Mouse (Mus musculus): Measurements from ENCODE around the gene Gucy1b2.

DNA sequence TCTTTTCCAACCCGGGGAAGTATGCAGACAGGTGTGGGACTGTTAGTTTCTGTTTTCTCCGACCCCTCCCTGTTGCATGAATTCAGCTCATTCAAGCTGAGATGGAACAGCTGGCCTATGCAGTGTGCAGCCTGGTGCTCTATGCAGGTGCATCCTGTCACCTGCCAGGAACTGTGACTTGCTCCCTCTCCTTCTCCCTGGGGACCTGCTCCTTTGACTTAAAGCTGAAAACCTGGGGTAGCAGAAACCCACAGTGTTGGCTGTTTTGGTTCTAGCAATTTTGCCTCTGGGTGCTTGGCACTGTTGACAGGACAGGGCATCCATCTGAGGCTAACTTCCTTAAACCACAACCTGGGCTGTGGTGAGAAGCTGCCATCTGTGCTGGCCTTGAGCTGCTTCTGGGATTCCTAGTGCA is 30.8 kb downstream of the Gucy1b2 start:
- no peak for TF ChIP-seq CTCF (IDR thresholded peaks at IDR 0.05)
- no peak for TF ChIP-seq EP300 (IDR thresholded peaks at IDR 0.05)

All from lung, postnatal 0 days (tissue).